Mouse (Mus musculus): ENCODE data around the gene Ephx1. TPM values are rescaled to one million over a fixed set of nuclear protein-coding genes. Genes with fewer than 3 reads are reported as not detected.

The Ephx1 gene
- polyA plus RNA-seq, 1 experiment = 13.4 TPM

DNA sequence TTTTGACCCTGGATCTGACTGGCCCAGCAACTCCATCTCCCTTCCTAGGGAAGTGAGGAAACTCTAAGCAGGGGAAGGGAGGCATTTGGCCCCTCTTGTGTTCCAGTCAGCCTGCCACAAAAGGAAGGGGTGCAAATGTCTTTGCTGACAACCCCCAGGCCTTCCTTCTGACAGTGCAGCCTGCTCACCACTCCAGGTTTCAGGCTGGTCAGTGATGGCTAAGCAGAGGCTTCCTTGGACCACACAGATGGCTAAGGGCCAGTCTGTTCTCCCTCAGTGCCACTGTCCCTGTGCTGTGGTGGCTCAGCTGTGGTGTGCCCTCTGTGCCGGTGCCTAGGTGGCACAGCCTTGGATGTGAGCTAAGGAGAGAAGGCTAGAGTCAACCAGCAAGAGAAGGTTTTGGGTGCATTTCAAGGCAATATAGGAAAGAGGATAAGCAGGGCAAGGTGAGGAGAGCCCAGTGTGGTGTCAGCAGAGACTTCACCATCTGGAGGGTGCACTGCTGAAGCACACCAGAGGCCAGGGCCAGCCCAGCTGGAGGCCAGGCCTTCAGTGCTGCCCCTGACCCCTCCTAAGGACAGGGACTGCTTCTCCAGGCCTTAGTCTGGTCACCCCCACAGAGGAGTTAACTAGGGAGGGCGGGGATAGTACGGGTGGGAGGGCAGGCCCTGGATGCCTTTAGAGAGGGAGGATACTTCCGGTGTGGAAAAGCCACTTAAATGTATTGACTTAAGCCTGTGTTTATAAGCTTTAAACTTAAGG, 10.4 kb downstream of the Ephx1 start:
- Histone ChIP-seq H3K27ac (ENCODE audit: control insufficient read depth, insufficient read depth, low read depth, low read length, poor library complexity) (no peak overlapping the region), H3K4me1 (ENCODE audit: control insufficient read depth, insufficient read depth, low read length) (no peaks in the 10 kb centered on the region), H3K4me3 (replicated peaks; ENCODE audit: control insufficient read depth, low read depth, low read length) (no peak overlapping the region)
- WGBS = 70% methylated on average over 4 of the region's 4 CpGs
- TF ChIP-seq CTCF (IDR thresholded peaks at IDR 0.05; ENCODE audit: control insufficient read depth, insufficient read depth, low read length) (no peak), POLR2A (IDR thresholded peaks at IDR 0.05; ENCODE audit: borderline replicate concordance, control insufficient read depth, low read depth, low read length) (no peak)

DNA sequence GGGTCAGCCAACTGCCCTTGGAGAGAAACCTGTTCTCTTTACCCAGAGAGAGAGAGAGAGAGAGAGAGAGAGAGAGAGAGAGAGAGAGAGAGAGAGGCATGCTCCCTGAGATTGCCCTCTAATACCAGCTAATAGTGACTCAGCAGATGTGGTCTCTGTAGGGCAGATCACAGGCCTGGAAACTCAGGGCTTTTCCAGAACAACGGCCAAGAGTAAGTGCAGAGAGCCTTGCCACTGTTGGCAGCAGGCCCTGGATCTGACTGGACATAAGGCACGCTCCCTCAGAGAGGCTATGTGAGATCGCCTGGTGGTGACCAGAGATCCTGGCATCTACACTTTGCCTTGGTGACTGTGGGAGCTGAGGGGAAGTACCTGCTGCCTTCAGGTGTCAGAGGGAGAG, 10.9 kb downstream of the Ephx1 start:
- Histone ChIP-seq H3K4me3 (replicated peaks; ENCODE audit: control insufficient read depth, low read depth, low read length) (no peak overlapping the region), H3K27ac (ENCODE audit: control insufficient read depth, insufficient read depth, low read depth, low read length, poor library complexity) (no peak overlapping the region)

DNA sequence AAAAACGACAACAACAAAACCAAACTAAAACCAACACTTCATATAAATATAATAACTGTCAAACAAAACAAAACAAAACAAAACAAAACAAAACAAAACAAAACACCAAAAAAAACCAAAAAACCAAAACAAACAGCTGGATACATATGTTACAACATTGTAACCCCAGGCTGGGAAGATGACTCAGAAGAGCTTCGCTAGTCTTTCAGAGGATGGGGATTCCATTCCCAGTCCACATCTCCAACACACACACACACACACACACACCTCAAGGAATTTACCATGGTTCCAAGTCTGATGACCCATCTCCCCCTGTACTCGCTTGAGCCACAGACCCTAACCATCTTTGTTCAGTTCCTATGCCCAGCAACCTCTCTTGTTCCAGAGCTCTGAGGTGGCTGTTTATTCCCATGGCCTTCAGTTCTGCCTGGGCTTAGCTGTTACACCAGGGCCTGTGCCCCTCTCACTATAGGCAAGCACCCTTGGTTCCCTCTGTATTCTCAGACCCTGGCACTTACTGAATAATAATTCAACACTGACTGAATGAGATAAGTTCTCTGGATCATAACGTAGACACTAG, 11.6 kb downstream of the Ephx1 start:
- TF ChIP-seq POLR2A (IDR thresholded peaks at IDR 0.05; ENCODE audit: borderline replicate concordance, control insufficient read depth, low read depth, low read length) (no peak), CTCF (IDR thresholded peaks at IDR 0.05; ENCODE audit: control insufficient read depth, insufficient read depth, low read length) (no peak)
- Histone ChIP-seq H3K27ac (ENCODE audit: control insufficient read depth, insufficient read depth, low read depth, low read length, poor library complexity) (no peak overlapping the region), H3K4me3 (replicated peaks; ENCODE audit: control insufficient read depth, low read depth, low read length) (no peak overlapping the region), H3K4me1 (ENCODE audit: control insufficient read depth, insufficient read depth, low read length) (no peaks in the 10 kb centered on the region)
- 84% methylated on average over 4 of the region's 4 CpGs for WGBS

More for the DNA sequence above, 10.9 kb downstream of the Ephx1 start:
- no peaks in the 10 kb centered on the region for H3K4me1 ChIP-seq (ENCODE audit: control insufficient read depth, insufficient read depth, low read length)
- TF ChIP-seq POLR2A (IDR thresholded peaks at IDR 0.05; ENCODE audit: borderline replicate concordance, control insufficient read depth, low read depth, low read length) (no peak), CTCF (IDR thresholded peaks at IDR 0.05; ENCODE audit: control insufficient read depth, insufficient read depth, low read length) (no peak)
- 45% methylated on average over 3 of the region's 3 CpGs for WGBS

DNA sequence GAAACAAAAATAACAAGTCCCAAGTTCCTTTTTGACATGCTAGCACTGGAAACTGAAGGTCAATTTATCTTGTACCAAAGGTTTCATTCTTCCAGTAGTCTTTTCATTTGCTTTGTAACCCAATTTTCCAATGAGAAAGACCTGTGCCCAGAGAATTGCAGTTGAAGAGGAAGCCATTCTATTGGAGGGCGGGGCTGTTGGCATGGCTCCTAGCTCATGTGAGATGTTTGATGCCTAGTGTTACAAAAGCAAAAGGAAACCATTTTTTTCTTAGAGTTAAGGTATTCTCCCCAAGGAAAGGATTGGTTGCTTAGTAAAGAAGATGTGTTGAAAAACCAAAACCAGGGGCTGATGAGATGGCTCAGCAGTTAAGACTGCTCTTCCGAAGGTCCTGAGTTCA, 12.4 kb downstream of the Ephx1 start:
- TF ChIP-seq CTCF (IDR thresholded peaks at IDR 0.05; ENCODE audit: control insufficient read depth, insufficient read depth, low read length) (no peak), POLR2A (IDR thresholded peaks at IDR 0.05; ENCODE audit: borderline replicate concordance, control insufficient read depth, low read depth, low read length) (no peak)
- WGBS = 72% methylated on average over 2 of the region's 2 CpGs
- Histone ChIP-seq H3K4me3 (replicated peaks; ENCODE audit: control insufficient read depth, low read depth, low read length) (no peak overlapping the region), H3K27ac (ENCODE audit: control insufficient read depth, insufficient read depth, low read depth, low read length, poor library complexity) (no peak overlapping the region), H3K4me1 (ENCODE audit: control insufficient read depth, insufficient read depth, low read length) (no peaks in the 10 kb centered on the region)

DNA sequence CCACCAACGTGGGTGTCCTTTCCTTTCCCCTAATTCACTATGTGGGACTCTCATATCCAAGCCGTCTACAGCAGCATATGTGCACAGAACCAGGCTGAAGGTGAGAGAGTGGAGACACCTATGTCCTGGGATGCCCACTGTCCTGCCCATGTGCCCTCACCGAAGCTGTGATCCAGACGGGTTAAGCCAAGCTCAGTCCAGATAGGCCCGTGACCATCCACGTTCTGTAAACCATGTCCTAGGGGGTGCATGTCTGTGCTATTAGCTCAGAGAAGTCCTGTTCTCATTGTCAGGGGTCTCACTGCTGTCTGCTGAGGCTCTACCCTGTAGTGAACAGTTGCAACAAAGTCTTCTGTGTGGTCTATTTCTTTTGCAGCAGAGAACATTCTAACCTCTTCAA, 12.9 kb downstream of the Ephx1 start:
- WGBS = 89% methylated on average over 6 of the region's 6 CpGs
- Histone ChIP-seq H3K27ac (ENCODE audit: control insufficient read depth, insufficient read depth, low read depth, low read length, poor library complexity) (no peak overlapping the region), H3K4me3 (replicated peaks; ENCODE audit: control insufficient read depth, low read depth, low read length) (no peak overlapping the region), H3K4me1 (ENCODE audit: control insufficient read depth, insufficient read depth, low read length) (no peaks in the 10 kb centered on the region)
- no peak for TF ChIP-seq CTCF (IDR thresholded peaks at IDR 0.05; ENCODE audit: control insufficient read depth, insufficient read depth, low read length)
- no peak for TF ChIP-seq POLR2A (IDR thresholded peaks at IDR 0.05; ENCODE audit: borderline replicate concordance, control insufficient read depth, low read depth, low read length)

DNA sequence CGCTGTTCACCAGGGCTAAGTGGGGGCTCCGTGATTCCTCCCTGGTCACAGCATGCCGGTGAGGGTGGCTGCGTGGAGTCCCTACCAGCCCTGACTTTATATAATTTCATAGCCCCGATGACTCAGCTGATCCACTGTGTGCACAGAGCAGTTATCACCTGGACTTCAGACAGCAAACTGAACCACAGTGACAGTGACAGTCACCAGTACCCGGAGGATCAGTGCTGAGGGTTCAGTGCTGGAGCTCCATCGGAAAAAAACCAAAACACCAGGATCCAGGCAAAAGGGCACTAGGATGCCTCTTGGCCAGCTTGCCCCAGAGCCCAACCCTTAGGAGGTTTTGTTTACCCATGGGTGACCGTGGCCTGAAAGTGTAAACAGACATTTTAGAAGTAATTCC, 15.4 kb downstream of the Ephx1 start:
- WGBS = 64% methylated on average over 8 of the region's 8 CpGs
- Histone ChIP-seq H3K4me1 (ENCODE audit: control insufficient read depth, insufficient read depth, low read length) (no peaks in the 10 kb centered on the region), H3K4me3 (replicated peaks; ENCODE audit: control insufficient read depth, low read depth, low read length) (no peak overlapping the region), H3K27ac (ENCODE audit: control insufficient read depth, insufficient read depth, low read depth, low read length, poor library complexity) (no peak overlapping the region)
- no peak for TF ChIP-seq POLR2A (IDR thresholded peaks at IDR 0.05; ENCODE audit: borderline replicate concordance, control insufficient read depth, low read depth, low read length)
- TF ChIP-seq CTCF (IDR thresholded peaks at IDR 0.05; ENCODE audit: control insufficient read depth, insufficient read depth, low read length) = no peak

DNA sequence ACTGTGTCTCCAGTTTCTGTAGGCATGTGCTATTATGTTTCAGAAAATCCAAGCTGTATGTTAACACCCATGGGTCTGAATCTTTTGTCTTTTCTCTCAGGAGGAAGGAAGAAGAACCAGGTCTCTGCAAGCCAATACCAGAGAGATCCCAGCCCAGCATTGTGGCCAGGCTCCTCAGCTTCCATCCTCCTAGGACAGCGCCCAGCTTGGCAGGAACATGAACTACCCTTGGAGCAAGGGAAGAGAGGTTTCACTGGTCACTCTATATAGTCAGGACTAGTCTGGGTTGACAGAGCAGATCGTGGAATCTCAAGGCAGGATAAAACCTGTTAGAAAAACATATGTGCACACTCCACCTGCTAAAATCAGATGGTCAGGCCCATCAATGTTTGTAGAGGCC, 16.9 kb downstream of the Ephx1 start:
- WGBS = 72% methylated on average over 2 of the region's 2 CpGs

DNA sequence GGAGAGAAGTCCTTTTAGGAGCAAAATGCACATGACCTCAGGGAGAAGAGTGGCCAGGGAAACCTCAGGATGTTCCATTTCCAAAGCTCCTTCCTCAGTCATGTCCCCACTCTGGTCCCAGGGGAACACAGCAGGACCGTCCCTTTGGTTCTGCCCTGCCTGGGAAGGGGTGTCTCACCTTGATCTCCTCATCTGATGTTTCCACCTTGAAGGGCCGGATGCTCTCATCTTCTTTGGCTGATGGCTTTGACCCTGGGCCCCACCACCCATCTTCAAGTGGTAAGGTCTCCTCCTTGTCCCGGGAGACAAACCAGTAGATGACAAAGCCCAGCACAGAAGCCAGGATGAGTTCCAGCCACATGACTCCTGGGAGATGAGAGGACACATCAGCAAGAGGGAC, 19.1 kb downstream of the Ephx1 start:
- H3K4me1 ChIP-seq (ENCODE audit: control insufficient read depth, insufficient read depth, low read length) = no peaks in the 10 kb centered on the region
- no peak overlapping the region for H3K27ac ChIP-seq (ENCODE audit: control insufficient read depth, insufficient read depth, low read depth, low read length, poor library complexity)
- no peak overlapping the region for H3K4me3 ChIP-seq (replicated peaks; ENCODE audit: control insufficient read depth, low read depth, low read length)
- WGBS = 82% methylated on average over 3 of the region's 3 CpGs
- TF ChIP-seq CTCF (IDR thresholded peaks at IDR 0.05; ENCODE audit: control insufficient read depth, insufficient read depth, low read length) = no peak
- no peak for TF ChIP-seq POLR2A (IDR thresholded peaks at IDR 0.05; ENCODE audit: borderline replicate concordance, control insufficient read depth, low read depth, low read length)

More for the DNA sequence above, 16.9 kb downstream of the Ephx1 start:
- TF ChIP-seq CTCF (IDR thresholded peaks at IDR 0.05; ENCODE audit: control insufficient read depth, insufficient read depth, low read length) (no peak), POLR2A (IDR thresholded peaks at IDR 0.05; ENCODE audit: borderline replicate concordance, control insufficient read depth, low read depth, low read length) (no peak)
- Histone ChIP-seq H3K27ac (ENCODE audit: control insufficient read depth, insufficient read depth, low read depth, low read length, poor library complexity) (no peak overlapping the region), H3K4me3 (replicated peaks; ENCODE audit: control insufficient read depth, low read depth, low read length) (no peak overlapping the region), H3K4me1 (ENCODE audit: control insufficient read depth, insufficient read depth, low read length) (no peaks in the 10 kb centered on the region)

All from bone marrow, adult 2 months (tissue).